Mouse (Mus musculus) midbrain, embryonic 14.5 days (tissue): ENCODE measurements around the gene Zfp39. TPM values are rescaled to one million over a fixed set of nuclear protein-coding genes. Genes with fewer than 3 reads are reported as not detected.

Experiments
- ATAC-seq: fragments of 200-750 bp; cut with Nextera tagmentation; 2 replicates; pipeline ENCODE4 v1.8.0; 2017; ENCODE audit warnings: moderate number of reproducible peaks, moderate library complexity; ENCODE audit not compliant: low FRiP score, low TSS enrichment
- DNase-seq: peaks from one replicate; pipeline ENCODE4 v3.0.0-alpha.2; 2015
- H3K27ac ChIP-seq: fragments of 300-500 bp; sonication (generic); replicated peaks from 2 replicates; pipeline ENCODE4 v1.5.1; 2014; ENCODE audit warnings: mild to moderate bottlenecking, low read depth, low read length, moderate library complexity
- H3K27me3 ChIP-seq: fragments of 300-500 bp; sonication (generic); 2 replicates; pipeline ENCODE4 v1.6.1; 2014; ENCODE audit warnings: low read length, control low read depth, mixed read lengths; ENCODE audit not compliant: control insufficient read depth, insufficient read depth
- H3K36me3 ChIP-seq: fragments of 300-500 bp; sonication (generic); 2 replicates; pipeline ENCODE4 v1.6.1; 2014; ENCODE audit warnings: low read length, control low read depth; ENCODE audit not compliant: control insufficient read depth, insufficient read depth
- H3K4me1 ChIP-seq: fragments of 300-500 bp; sonication (generic); 2 replicates; pipeline ENCODE4 v1.6.1; 2014; ENCODE audit warnings: mild to moderate bottlenecking, antibody characterized with exemption, low read length, control low read depth; ENCODE audit not compliant: control insufficient read depth, insufficient read depth
- H3K4me2 ChIP-seq: fragments of 300-500 bp; sonication (generic); 2 replicates; pipeline ENCODE4 v1.6.1; 2014; ENCODE audit warnings: mild to moderate bottlenecking, low read length, moderate library complexity
- H3K4me3 ChIP-seq: fragments of 300-500 bp; sonication (generic); replicated peaks from 2 replicates; pipeline ENCODE4 v1.5.1; 2014; ENCODE audit warnings: low read depth, low read length
- H3K9ac ChIP-seq: fragments of 300-500 bp; sonication (generic); replicated peaks from 2 replicates; pipeline ENCODE4 v1.6.1; 2014; ENCODE audit warnings: mild to moderate bottlenecking, low read length, moderate library complexity
- H3K9me3 ChIP-seq: fragments of 300-500 bp; sonication (generic); 2 replicates; pipeline ENCODE4 v1.6.1; 2016; ENCODE audit warnings: low read length, control low read depth, mixed read lengths; ENCODE audit not compliant: control insufficient read depth
- WGBS: fragments of 180-500 bp; shearing (Covaris S2); extraction: QIAGEN DNeasy Blood & Tissue Kit; methylation state at CpG from one replicate; pipeline ENCODE4 v1.1.7; 2014; 5-methylcytosine and 5-hydroxymethylcytosine counted together
- polyA plus RNA-seq: library from polyadenylated mRNA; unstranded; fragments of >200 nt; fragmentation: Nextera tagmentation; extraction: Ambion mirVana; gene quantifications from 2 replicates; pipeline ENCODE4 v1.2.1, GENCODE M21; 2014

Gene Zfp39
- polyA plus RNA-seq, 1 experiment from 2014 or later = 9.1 TPM

- H3K4me1 ChIP-seq = 0 out of 2 replicates have a peak, but pooled peaks cover 5% of the 10 kb centered on the region
- H3K4me2 ChIP-seq = peak overlapping the region; percentile 34
- DNase-seq (peak; percentile 86), ATAC-seq (peak; percentile 71; the same call in 1 of the 2 replicates)
- no peak overlapping the region for H3K4me3 ChIP-seq
- peak overlapping the region; percentile 49 for H3K27ac ChIP-seq
- peaks cover 25% of the 10 kb centered on the region for H3K36me3 ChIP-seq
- 33% methylated on average over 20 of the region's 20 CpGs for WGBS
- H3K27me3 ChIP-seq = no peaks in the 10 kb centered on the region
- no peaks in the 10 kb centered on the region for H3K9me3 ChIP-seq
- H3K9ac ChIP-seq = no peak overlapping the region
Measured at GRCm38 (mm10) chr11:58927790-58928651, 24.0 kb upstream of the Zfp39 start.

GRCm38 (mm10) chr11:58927053-58927452, 23.0 kb upstream of the Zfp39 start:
- Histone ChIP-seq H3K9ac (no peak overlapping the region), H3K36me3 (peaks cover 15% of the 10 kb centered on the region), H3K27me3 (no peaks in the 10 kb centered on the region), H3K9me3 (no peaks in the 10 kb centered on the region), H3K4me3 (no peak overlapping the region), H3K27ac (no peak overlapping the region), H3K4me2 (no peak overlapping the region), H3K4me1 (0 out of 2 replicates have a peak, but pooled peaks cover 5% of the 10 kb centered on the region)
- no peak for DNase-seq
- no peak for ATAC-seq
- 83% methylated on average over 2 of the region's 2 CpGs for WGBS

- Histone ChIP-seq H3K27ac (no peak overlapping the region), H3K27me3 (no peaks in the 10 kb centered on the region), H3K36me3 (peaks cover 11% of the 10 kb centered on the region), H3K4me2 (no peak overlapping the region), H3K4me1 (0 out of 2 replicates have a peak, but pooled peaks cover 5% of the 10 kb centered on the region), H3K4me3 (no peak overlapping the region), H3K9me3 (no peaks in the 10 kb centered on the region), H3K9ac (no peak overlapping the region)
- ATAC-seq (no peak), DNase-seq (no peak)
- WGBS = 84% methylated on average over 2 of the region's 3 CpGs
Measured at GRCm38 (mm10) chr11:58926651-58927050, 22.6 kb upstream of the Zfp39 start.

- 88% methylated on average over 9 of the region's 9 CpGs for WGBS
- no peaks in the 10 kb centered on the region for H3K4me1 ChIP-seq
Measured at GRCm38 (mm10) chr11:58922420-58922819, 18.4 kb upstream of the Zfp39 start.

GRCm38 (mm10) chr11:58918759-58919158, 14.7 kb upstream of the Zfp39 start:
- Histone ChIP-seq H3K27me3 (no peaks in the 10 kb centered on the region), H3K9me3 (no peaks in the 10 kb centered on the region), H3K4me2 (no peak overlapping the region), H3K36me3 (no peaks in the 10 kb centered on the region), H3K27ac (no peak overlapping the region), H3K4me1 (no peaks in the 10 kb centered on the region), H3K4me3 (no peak overlapping the region), H3K9ac (no peak overlapping the region)
- no peak for DNase-seq
- ATAC-seq = no peak
- 76% methylated on average over 5 of the region's 5 CpGs for WGBS

More at GRCm38 (mm10) chr11:58922420-58922819, 18.4 kb upstream of the Zfp39 start:
- no peaks in the 10 kb centered on the region for H3K27me3 ChIP-seq
- H3K4me3 ChIP-seq = no peak overlapping the region
- no peak overlapping the region for H3K9ac ChIP-seq
- H3K9me3 ChIP-seq = no peaks in the 10 kb centered on the region
- DNase-seq = no peak
- ATAC-seq = no peak
- H3K27ac ChIP-seq = no peak overlapping the region
- no peak overlapping the region for H3K4me2 ChIP-seq
- no peaks in the 10 kb centered on the region for H3K36me3 ChIP-seq

- Histone ChIP-seq H3K27ac (no peak within 1 kb of the TSS), H3K36me3 (no peaks in the 10 kb centered on the region), H3K4me2 (no peak within 1 kb of the TSS), H3K9me3 (no peaks in the 10 kb centered on the region), H3K4me3 (no peak within 1 kb of the TSS), H3K9ac (no peak within 1 kb of the TSS), H3K27me3 (no peaks in the 10 kb centered on the region), H3K4me1 (no peaks in the 10 kb centered on the region)
- ATAC-seq = no peak
- no peak for DNase-seq
- 85% methylated on average over 12 of the region's 12 CpGs for WGBS
Measured at GRCm38 (mm10) chr11:58917745-58918366, 13.8 kb upstream of the Zfp39 start, which contains the start of gene Btnl10. Gene Btnl10 (plus strand): TSS chr11:58917908.

- WGBS = 56% methylated on average over 14 of the region's 14 CpGs
Measured at GRCm38 (mm10) chr11:58916879-58917744, 13.1 kb upstream of the Zfp39 start.

GRCm38 (mm10) chr11:58914461-58915028, 10.5 kb upstream of the Zfp39 start:
- peak; percentile 83 for DNase-seq
- Histone ChIP-seq H3K36me3 (no peaks in the 10 kb centered on the region), H3K4me1 (no peaks in the 10 kb centered on the region), H3K9me3 (no peaks in the 10 kb centered on the region), H3K27me3 (no peaks in the 10 kb centered on the region), H3K9ac (peak overlapping the region; percentile 53; the same call in 1 of the 2 replicates), H3K27ac (no peak overlapping the region), H3K4me3 (peak overlapping the region; percentile 29), H3K4me2 (peak overlapping the region; percentile 56)
- WGBS = 18% methylated on average over 17 of the region's 17 CpGs
- no peak; the same call in 1 of the 2 replicates for ATAC-seq

More at GRCm38 (mm10) chr11:58916879-58917744, 13.1 kb upstream of the Zfp39 start:
- Histone ChIP-seq H3K27ac (no peak overlapping the region), H3K36me3 (no peaks in the 10 kb centered on the region), H3K9ac (no peak overlapping the region), H3K27me3 (no peaks in the 10 kb centered on the region), H3K4me1 (no peaks in the 10 kb centered on the region), H3K9me3 (no peaks in the 10 kb centered on the region), H3K4me2 (no peak overlapping the region), H3K4me3 (no peak overlapping the region)
- DNase-seq (peak; percentile 58), ATAC-seq (no peak)
